Mouse (Mus musculus) testis, adult 2 months (tissue): Measurements from ENCODE around the gene Snd1.

Experiments used
- CTCF ChIP-seq: fragments of 200-500 bp; IDR thresholded peaks from 2 replicates; pipeline ENCODE4 v1.5.1; 2012; ENCODE audit warnings: low read depth, mild to moderate bottlenecking, inconsistent platforms, low read length, moderate library complexity; ENCODE audit not compliant: control insufficient read depth, insufficient read depth, insufficient replicate concordance
- POLR2A ChIP-seq: fragments of 200-500 bp; IDR thresholded peaks from 2 replicates; pipeline ENCODE4 v1.6.1; 2012; ENCODE audit warnings: low read depth, mild to moderate bottlenecking, inconsistent platforms, low read length, moderate library complexity; ENCODE audit not compliant: control insufficient read depth

DNA sequence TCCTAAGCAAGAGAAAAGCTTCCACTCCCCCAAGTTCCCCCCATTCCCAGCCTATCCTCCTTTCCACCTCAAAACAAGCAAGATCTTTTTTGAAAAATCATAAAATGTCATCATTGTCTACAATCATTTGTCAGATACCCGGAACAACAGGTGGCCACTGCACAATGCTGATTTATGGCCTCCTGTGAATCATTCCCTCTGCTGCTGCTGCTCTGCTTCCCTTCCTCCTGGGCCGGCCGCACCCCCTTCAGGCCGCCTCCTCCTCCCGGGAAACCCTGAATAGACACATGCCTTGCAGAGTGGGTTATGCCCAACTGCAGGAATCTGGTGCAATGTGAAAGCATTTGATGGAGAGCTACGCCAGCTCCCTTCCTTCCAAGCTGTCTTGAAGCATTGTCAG lies 353.7 kb downstream of the Snd1 start:
- TF ChIP-seq POLR2A: no peak
- TF ChIP-seq CTCF: no peak
